Mouse (Mus musculus) hematopoietic stem cell, adult 5-6 weeks (primary cell): ENCODE results near the gene Igf2bp2. TPM values are rescaled to one million over a fixed set of nuclear protein-coding genes. Genes with fewer than 3 reads are reported as not detected.

Source experiments
- ATAC-seq, 2 experiments: fragments of 125-278 bp in 1 of 2; replicated peaks in 1 of 2; 2 replicates each; pipeline ENCODE4 v1.8.0; 2016 to 2017; ENCODE audit warnings: inconsistent platforms in 2 of 2, mild to moderate bottlenecking in 2 of 2, moderate number of reproducible peaks in 2 of 2, low read depth in 1 of 2, moderate TSS enrichment in 1 of 2; ENCODE audit not compliant: low FRiP score in 2 of 2, poor library complexity in 2 of 2, severe bottlenecking in 2 of 2, insufficient read depth in 1 of 2, low TSS enrichment in 1 of 2
- total RNA-seq: library from RNA; stranded (forward); fragments of 172-1452, 232-1000 nt; gene quantifications from 2 replicates; pipeline ENCODE4 v1.2.3, GENCODE M21; 2017

Igf2bp2 gene
- total RNA-seq, 1 experiment from 2014 or later: 1.8 TPM

- no peak for ATAC-seq
These were observed 91.7 kb downstream of the Igf2bp2 start for GRCm38 (mm10) chr16:22071361-22071760.

- ATAC-seq: no peak
These were observed 95.7 kb downstream of the Igf2bp2 start for GRCm38 (mm10) chr16:22067406-22067805.

- ATAC-seq: no peak
These were observed 97.6 kb downstream of the Igf2bp2 start for GRCm38 (mm10) chr16:22065536-22065935.

GRCm38 (mm10) chr16:22062284-22062683 is 100.8 kb downstream of the Igf2bp2 start:
- peak; percentile 15 to 22; a peak in 1 of 4 replicates for ATAC-seq

GRCm38 (mm10) chr16:22061555-22062160 is 101.4 kb downstream of the Igf2bp2 start:
- peak; percentile 46 to 56 for ATAC-seq

- ATAC-seq: no peak
These were observed 102.7 kb downstream of the Igf2bp2 start for GRCm38 (mm10) chr16:22060416-22060815.

- ATAC-seq: no peak
These were observed 104.2 kb downstream of the Igf2bp2 start for GRCm38 (mm10) chr16:22058871-22059270.

GRCm38 (mm10) chr16:22057498-22057897 is 105.6 kb downstream of the Igf2bp2 start:
- no peak for ATAC-seq

- no peak for ATAC-seq
These were observed 109.7 kb downstream of the Igf2bp2 start for GRCm38 (mm10) chr16:22053411-22053810.

GRCm38 (mm10) chr16:22046739-22047366 is 116.2 kb downstream of the Igf2bp2 start:
- no peak for ATAC-seq

- no peak for ATAC-seq
These were observed 117.2 kb downstream of the Igf2bp2 start for GRCm38 (mm10) chr16:22045930-22046329.

GRCm38 (mm10) chr16:22043830-22044229 is 119.3 kb downstream of the Igf2bp2 start:
- ATAC-seq: no peak

- no peak for ATAC-seq
These were observed 123.1 kb downstream of the Igf2bp2 start for GRCm38 (mm10) chr16:22039978-22040377.

- ATAC-seq: no peak
These were observed 124.5 kb downstream of the Igf2bp2 start for GRCm38 (mm10) chr16:22038554-22038953.

GRCm38 (mm10) chr16:22027474-22027873 is 135.6 kb downstream of the Igf2bp2 start:
- ATAC-seq: no peak

GRCm38 (mm10) chr16:22022122-22022521 is 141.0 kb downstream of the Igf2bp2 start:
- no peak for ATAC-seq

- no peak for ATAC-seq
These were observed 147.5 kb downstream of the Igf2bp2 start for GRCm38 (mm10) chr16:22015569-22015968.

GRCm38 (mm10) chr16:22009596-22009995 is 153.5 kb downstream of the Igf2bp2 start:
- 0 out of 4 replicates have a peak, but pooled peaks of 1 of the 2 experiments have one; percentile 22 for ATAC-seq

GRCm38 (mm10) chr16:22009099-22009584 is 154.0 kb downstream of the Igf2bp2 start, which contains the start of gene Senp2:
Gene Senp2, plus strand, starts transcription at chr16:22009484.
- ATAC-seq: peak; percentile 99
